Mouse (Mus musculus): ENCODE measurements around the gene Hcn3. TPM values are rescaled to one million over a fixed set of nuclear protein-coding genes. Genes with fewer than 3 reads are reported as not detected.

The Hcn3 gene
- polyA plus RNA-seq, 1 experiment from 2014 or later, result 3.6 TPM

GRCm38 (mm10) chr3:89199839-89200238 is 39.8 kb upstream of the Hcn3 start:
- no peaks in the 10 kb centered on the region for H3K27me3 ChIP-seq (ENCODE audit: control insufficient read depth, insufficient read depth, low read length)
- H3K27ac ChIP-seq (ENCODE audit: low read depth, low read length), result no peak overlapping the region
- peaks cover 4% of the 10 kb centered on the region; the same call in 1 of the 2 replicates for H3K4me1 ChIP-seq (replicated peaks; ENCODE audit: control insufficient read depth, insufficient read depth, low read length)
- ATAC-seq (ENCODE audit: low FRiP score) (no peak), DNase-seq (ENCODE audit: low spot score) (no peak)
- H3K36me3 ChIP-seq (ENCODE audit: control insufficient read depth, insufficient read depth, low read length), result no peaks in the 10 kb centered on the region
- H3K4me2 ChIP-seq (replicated peaks; ENCODE audit: low read depth, low read length), result no peak overlapping the region
- H3K4me3 ChIP-seq (ENCODE audit: low read depth, low read length), result no peak overlapping the region
- no peak overlapping the region for H3K9ac ChIP-seq (ENCODE audit: low read depth, low read length)
- no peaks in the 10 kb centered on the region for H3K9me3 ChIP-seq (ENCODE audit: control insufficient read depth, low read length)
- 83% methylated on average over 3 of the region's 3 CpGs for WGBS

- Histone ChIP-seq H3K27me3 (ENCODE audit: control insufficient read depth, insufficient read depth, low read length) (no peaks in the 10 kb centered on the region), H3K4me1 (replicated peaks; ENCODE audit: control insufficient read depth, insufficient read depth, low read length) (0 out of 2 replicates have a peak, but pooled peaks cover 2% of the 10 kb centered on the region), H3K9me3 (ENCODE audit: control insufficient read depth, low read length) (no peaks in the 10 kb centered on the region), H3K4me3 (ENCODE audit: low read depth, low read length) (peak overlapping the region; percentile 29), H3K27ac (ENCODE audit: low read depth, low read length) (peak overlapping the region; percentile 69), H3K9ac (ENCODE audit: low read depth, low read length) (peak overlapping the region; percentile 63), H3K4me2 (replicated peaks; ENCODE audit: low read depth, low read length) (peak overlapping the region; percentile 46), H3K36me3 (ENCODE audit: control insufficient read depth, insufficient read depth, low read length) (no peaks in the 10 kb centered on the region)
- 10% methylated on average over 31 of the region's 33 CpGs for WGBS
- peak; percentile 94 for ATAC-seq (ENCODE audit: low FRiP score)
- DNase-seq (ENCODE audit: low spot score), result peak; percentile 94
Observed at GRCm38 (mm10) chr3:89195979-89196877, 36.2 kb upstream of the Hcn3 start.

DNA sequence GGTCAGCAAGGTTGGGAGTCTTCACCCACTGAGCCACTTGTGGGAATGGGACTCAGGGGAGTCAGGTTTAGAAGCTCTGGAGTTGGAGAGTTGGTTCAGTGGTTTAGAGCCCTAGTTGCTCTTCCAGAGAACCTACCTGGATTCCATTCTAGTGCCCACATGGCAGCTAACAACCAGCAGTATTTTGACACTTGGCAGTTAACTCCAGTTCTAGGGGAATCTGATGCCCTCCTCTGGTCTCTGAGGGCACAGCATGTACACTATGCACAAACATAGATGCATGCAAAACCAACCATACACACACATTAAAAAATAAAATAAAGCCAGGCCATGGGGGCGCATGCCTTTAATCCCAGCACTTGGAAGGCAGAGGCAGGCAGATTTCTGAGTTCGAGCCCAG is 33.9 kb upstream of the Hcn3 start:
- Histone ChIP-seq H3K4me2 (replicated peaks; ENCODE audit: low read depth, low read length) (no peak overlapping the region), H3K9ac (ENCODE audit: low read depth, low read length) (no peak overlapping the region), H3K27me3 (ENCODE audit: control insufficient read depth, insufficient read depth, low read length) (no peaks in the 10 kb centered on the region), H3K27ac (ENCODE audit: low read depth, low read length) (no peak overlapping the region), H3K9me3 (ENCODE audit: control insufficient read depth, low read length) (no peaks in the 10 kb centered on the region), H3K4me1 (replicated peaks; ENCODE audit: control insufficient read depth, insufficient read depth, low read length) (0 out of 2 replicates have a peak, but pooled peaks cover 2% of the 10 kb centered on the region), H3K36me3 (ENCODE audit: control insufficient read depth, insufficient read depth, low read length) (no peaks in the 10 kb centered on the region), H3K4me3 (ENCODE audit: low read depth, low read length) (no peak overlapping the region)
- 89% methylated on average over 2 of the region's 2 CpGs for whole genome bisulfite sequencing
- no peak for ATAC-seq (ENCODE audit: low FRiP score)
- DNase-seq (ENCODE audit: low spot score), result no peak

GRCm38 (mm10) chr3:89193351-89193750 is 33.4 kb upstream of the Hcn3 start:
- Histone ChIP-seq H3K27ac (ENCODE audit: low read depth, low read length) (no peak overlapping the region), H3K9ac (ENCODE audit: low read depth, low read length) (no peak overlapping the region), H3K4me1 (replicated peaks; ENCODE audit: control insufficient read depth, insufficient read depth, low read length) (0 out of 2 replicates have a peak, but pooled peaks cover 2% of the 10 kb centered on the region), H3K9me3 (ENCODE audit: control insufficient read depth, low read length) (no peaks in the 10 kb centered on the region), H3K27me3 (ENCODE audit: control insufficient read depth, insufficient read depth, low read length) (no peaks in the 10 kb centered on the region), H3K4me3 (ENCODE audit: low read depth, low read length) (no peak overlapping the region), H3K4me2 (replicated peaks; ENCODE audit: low read depth, low read length) (no peak overlapping the region), H3K36me3 (ENCODE audit: control insufficient read depth, insufficient read depth, low read length) (no peaks in the 10 kb centered on the region)
- ATAC-seq (ENCODE audit: low FRiP score), result no peak
- no peak for DNase-seq (ENCODE audit: low spot score)
- WGBS, result 82% methylated on average over 1 of the region's 1 CpGs

- no peaks in the 10 kb centered on the region for H3K27me3 ChIP-seq (ENCODE audit: control insufficient read depth, insufficient read depth, low read length)
- no peak overlapping the region for H3K9ac ChIP-seq (ENCODE audit: low read depth, low read length)
- H3K4me2 ChIP-seq (replicated peaks; ENCODE audit: low read depth, low read length), result no peak overlapping the region
- H3K27ac ChIP-seq (ENCODE audit: low read depth, low read length), result no peak overlapping the region
- no peak for DNase-seq (ENCODE audit: low spot score)
- ATAC-seq (ENCODE audit: low FRiP score), result no peak
- H3K4me1 ChIP-seq (replicated peaks; ENCODE audit: control insufficient read depth, insufficient read depth, low read length), result no peaks in the 10 kb centered on the region
- no peaks in the 10 kb centered on the region for H3K36me3 ChIP-seq (ENCODE audit: control insufficient read depth, insufficient read depth, low read length)
- no peaks in the 10 kb centered on the region for H3K9me3 ChIP-seq (ENCODE audit: control insufficient read depth, low read length)
- 89% methylated on average over 8 of the region's 8 CpGs for WGBS
- H3K4me3 ChIP-seq (ENCODE audit: low read depth, low read length), result no peak overlapping the region
Observed at GRCm38 (mm10) chr3:89190436-89190835, 30.4 kb upstream of the Hcn3 start.

GRCm38 (mm10) chr3:89188478-89188875 is 28.5 kb upstream of the Hcn3 start:
- no peaks in the 10 kb centered on the region for H3K9me3 ChIP-seq (ENCODE audit: control insufficient read depth, low read length)
- 64% methylated on average over 12 of the region's 12 CpGs for WGBS
- H3K9ac ChIP-seq (ENCODE audit: low read depth, low read length), result no peak overlapping the region
- no peak overlapping the region for H3K4me2 ChIP-seq (replicated peaks; ENCODE audit: low read depth, low read length)
- H3K4me1 ChIP-seq (replicated peaks; ENCODE audit: control insufficient read depth, insufficient read depth, low read length), result peaks cover 7% of the 10 kb centered on the region
- H3K4me3 ChIP-seq (ENCODE audit: low read depth, low read length), result no peak overlapping the region
- DNase-seq (ENCODE audit: low spot score) (no peak), ATAC-seq (ENCODE audit: low FRiP score) (no peak)
- no peaks in the 10 kb centered on the region for H3K27me3 ChIP-seq (ENCODE audit: control insufficient read depth, insufficient read depth, low read length)
- no peaks in the 10 kb centered on the region for H3K36me3 ChIP-seq (ENCODE audit: control insufficient read depth, insufficient read depth, low read length)
- no peak overlapping the region for H3K27ac ChIP-seq (ENCODE audit: low read depth, low read length)

DNA sequence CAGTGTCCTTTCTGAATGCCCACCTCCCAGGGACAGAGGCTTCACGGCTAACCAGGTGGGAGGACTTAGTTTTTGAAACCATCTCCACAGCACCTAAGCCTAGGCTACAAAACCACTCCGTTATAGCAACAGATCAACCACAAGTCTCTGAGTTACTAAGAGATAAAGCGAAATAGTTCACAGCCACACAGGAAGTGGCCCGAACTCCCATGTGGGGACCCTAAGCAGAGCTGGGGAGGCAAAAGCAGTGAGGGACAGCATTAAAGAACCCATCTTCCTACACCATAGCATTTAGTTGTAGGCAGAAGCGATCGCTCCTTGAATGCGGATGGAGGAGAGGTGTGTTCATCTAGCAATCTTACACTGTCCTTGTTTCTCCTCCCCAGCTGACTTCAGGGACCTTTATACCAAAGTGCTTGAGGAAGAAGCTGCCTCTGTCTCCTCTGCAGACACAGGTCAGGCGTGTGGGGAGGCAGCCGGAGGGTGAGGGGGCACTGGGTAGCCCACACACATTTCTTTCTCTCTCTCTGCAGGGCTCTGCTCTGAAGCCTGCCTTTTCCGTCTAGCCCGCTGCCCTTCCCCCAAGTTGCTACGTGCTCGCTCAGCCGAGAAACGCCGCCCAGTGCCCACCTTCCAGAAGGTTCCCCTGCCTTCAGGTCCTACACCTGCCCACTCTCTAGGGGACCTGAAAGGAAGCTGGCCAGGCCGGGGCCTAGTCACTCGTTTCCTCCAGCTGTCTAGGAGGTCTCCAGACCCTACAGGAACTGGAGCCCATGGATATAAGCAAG is 27.9 kb upstream of the Hcn3 start:
- H3K9ac ChIP-seq (ENCODE audit: low read depth, low read length), result no peak overlapping the region

GRCm38 (mm10) chr3:89187197-89187596 is 27.2 kb upstream of the Hcn3 start:
- Histone ChIP-seq H3K9me3 (ENCODE audit: control insufficient read depth, low read length) (no peaks in the 10 kb centered on the region), H3K36me3 (ENCODE audit: control insufficient read depth, insufficient read depth, low read length) (no peaks in the 10 kb centered on the region), H3K27ac (ENCODE audit: low read depth, low read length) (no peak overlapping the region), H3K9ac (ENCODE audit: low read depth, low read length) (no peak overlapping the region), H3K4me2 (replicated peaks; ENCODE audit: low read depth, low read length) (no peak overlapping the region), H3K4me3 (ENCODE audit: low read depth, low read length) (no peak overlapping the region), H3K27me3 (ENCODE audit: control insufficient read depth, insufficient read depth, low read length) (no peaks in the 10 kb centered on the region), H3K4me1 (replicated peaks; ENCODE audit: control insufficient read depth, insufficient read depth, low read length) (peaks cover 11% of the 10 kb centered on the region)
- no peak for DNase-seq (ENCODE audit: low spot score)
- ATAC-seq (ENCODE audit: low FRiP score), result no peak
- 43% methylated on average over 23 of the region's 23 CpGs for WGBS

More for the DNA sequence above, 27.9 kb upstream of the Hcn3 start:
- no peak overlapping the region for H3K4me2 ChIP-seq (replicated peaks; ENCODE audit: low read depth, low read length)
- DNase-seq (ENCODE audit: low spot score) (no peak), ATAC-seq (ENCODE audit: low FRiP score) (no peak)
- H3K9me3 ChIP-seq (ENCODE audit: control insufficient read depth, low read length), result no peaks in the 10 kb centered on the region
- no peak overlapping the region for H3K27ac ChIP-seq (ENCODE audit: low read depth, low read length)
- no peaks in the 10 kb centered on the region for H3K27me3 ChIP-seq (ENCODE audit: control insufficient read depth, insufficient read depth, low read length)
- peaks cover 8% of the 10 kb centered on the region for H3K4me1 ChIP-seq (replicated peaks; ENCODE audit: control insufficient read depth, insufficient read depth, low read length)
- H3K36me3 ChIP-seq (ENCODE audit: control insufficient read depth, insufficient read depth, low read length), result no peaks in the 10 kb centered on the region
- WGBS, result 61% methylated on average over 18 of the region's 18 CpGs
- no peak overlapping the region for H3K4me3 ChIP-seq (ENCODE audit: low read depth, low read length)

Data from hindbrain, embryonic 11.5 days (tissue).